ENCODE assay signal across 17 mouse cellular contexts in the genomic region with DNA sequence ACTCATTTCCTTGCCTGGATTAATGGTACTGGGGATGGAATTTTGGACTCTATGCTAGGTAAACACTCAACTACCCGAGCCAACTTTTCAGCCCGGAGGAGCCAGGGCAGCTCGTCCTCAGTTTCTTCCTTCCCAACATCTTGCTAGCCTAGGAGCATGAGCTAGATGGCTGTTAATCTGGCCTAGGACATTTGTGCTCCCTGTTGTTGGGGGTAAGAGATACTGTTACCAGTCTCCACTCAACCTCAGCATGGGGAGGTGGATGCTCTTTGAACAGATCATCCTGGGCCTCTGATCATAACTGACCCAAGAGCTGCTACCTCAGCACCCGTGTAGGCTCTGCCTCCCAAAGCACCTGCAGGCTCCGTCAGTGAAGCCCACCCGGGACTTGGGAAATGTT.
"Had no signal": no experiment of that assay in that cellular context is flagged by ENCODE, and none has a peak within 500 bp of the region (broad histone marks: within the 10 kb centered on the region; RNA-seq: fewer than 3 reads in every experiment).

No protein-coding gene starts in this region.

- H3K9ac ChIP-seq: liver, embryonic 15.5 days; liver, postnatal 0 days; lung, embryonic 14.5 days; midbrain, embryonic 13.5 days; midbrain, embryonic 15.5 days; neural tube, embryonic 13.5 days; stomach, embryonic 15.5 days had no signal

- H3K4me2 ChIP-seq: liver, embryonic 15.5 days; lung, embryonic 14.5 days; midbrain, embryonic 11.5 days; midbrain, embryonic 13.5 days; midbrain, embryonic 15.5 days; neural tube, embryonic 13.5 days; stomach, embryonic 15.5 days had no signal

- H3K27ac ChIP-seq: liver, embryonic 15.5 days; macrophage; midbrain, embryonic 13.5 days; midbrain, embryonic 15.5 days; neural tube, embryonic 13.5 days; stomach, embryonic 15.5 days; stomach, postnatal 0 days had no signal

- H3K27me3 ChIP-seq: liver, embryonic 15.5 days; midbrain, embryonic 13.5 days; midbrain, embryonic 15.5 days; neural tube, embryonic 13.5 days; stomach, embryonic 15.5 days had no signal

- H3K9me3 ChIP-seq: liver, embryonic 15.5 days; megakaryocyte, embryonic 14.5 days; midbrain, embryonic 13.5 days; midbrain, embryonic 15.5 days; neural tube, embryonic 13.5 days; stomach, embryonic 15.5 days had no signal

- H3K36me3 ChIP-seq: liver, embryonic 15.5 days; midbrain, embryonic 15.5 days; stomach, embryonic 15.5 days had no signal

- H3K4me3 ChIP-seq: liver, embryonic 15.5 days; megakaryocyte, embryonic 14.5 days; midbrain, embryonic 13.5 days; midbrain, embryonic 15.5 days; neural tube, embryonic 13.5 days; stomach, embryonic 15.5 days had no signal

- H3K4me1 ChIP-seq: midbrain, embryonic 13.5 days; midbrain, embryonic 15.5 days; neural tube, embryonic 13.5 days; stomach, embryonic 15.5 days had no signal

- ATAC-seq: liver, postnatal 0 days; midbrain, embryonic 13.5 days; midbrain, embryonic 15.5 days had no signal

- DNase-seq: liver, postnatal 0 days; lung, embryonic 14.5 days; lung, postnatal 14 days; lung, postnatal 36 days; right cerebral cortex, postnatal 14 days; thymus, adult 2 months; thymus, postnatal 25 days; thymus, postnatal 4 days had no signal
